Mouse (Mus musculus): ENCODE results near the gene Zfp512b. TPM values are rescaled to one million over a fixed set of nuclear protein-coding genes. Genes with fewer than 3 reads are reported as not detected.
A peak's percentile ranks its signal among the peaks of the same experiment; 100 is the strongest.

Gene Zfp512b
- total RNA-seq (2021), result 10 to 100 TPM; 16.6 to 18.0 TPM

GRCm38 (mm10) chr2:181592231-181593041, at the start of gene Zfp512b:
TSS of gene Zfp512b (minus strand) at chr2:181592803.
- peak; percentile 50 to 68 for DNase-seq
- intact Hi-C loops (cut with DNase I), result no loop called here

DNA sequence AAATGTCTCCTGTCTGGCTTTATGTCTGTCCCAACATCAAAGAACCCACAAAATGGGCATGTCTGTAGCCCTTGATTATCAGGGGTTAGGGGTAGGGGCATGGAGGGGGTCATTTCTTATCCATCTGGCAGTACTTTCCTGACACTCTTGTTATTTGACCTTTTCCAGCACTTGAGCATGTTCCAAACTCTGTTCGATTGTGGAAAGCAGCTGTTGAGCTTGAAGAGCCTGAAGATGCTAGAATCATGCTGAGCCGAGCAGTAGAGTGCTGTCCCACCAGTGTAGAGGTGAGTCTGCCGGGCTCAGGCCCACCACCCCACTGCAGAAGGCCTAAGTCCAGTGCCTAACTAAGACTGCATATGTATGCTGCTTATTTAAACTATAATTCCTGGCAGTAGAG, 43.3 kb upstream of the Zfp512b start:
- DNase-seq, result no peak
- intact Hi-C loops (cut with DNase I), result no loop called here

DNA sequence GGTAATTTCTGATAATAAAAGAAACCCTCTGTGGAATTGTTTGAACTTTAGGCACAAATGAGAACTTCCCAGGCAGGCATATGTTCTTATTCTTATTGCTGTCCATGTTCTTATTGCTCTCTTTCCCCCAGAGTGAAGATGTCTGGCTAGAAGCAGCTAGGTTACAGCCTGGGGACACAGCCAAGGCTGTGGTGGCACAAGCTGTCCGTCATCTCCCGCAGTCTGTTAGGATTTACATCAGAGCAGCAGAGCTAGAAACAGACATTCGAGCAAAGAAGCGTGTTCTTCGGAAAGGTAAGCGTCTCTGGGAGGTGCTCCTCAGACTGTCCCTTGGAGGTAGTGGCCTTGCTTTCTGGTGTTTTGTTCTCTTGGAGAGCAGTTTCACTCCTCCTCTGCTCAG, 40.0 kb upstream of the Zfp512b start:
- no peak for DNase-seq
- intact Hi-C loops (cut with DNase I), result no loop called here

- intact Hi-C loops (cut with DNase I), result no loop called here
- no peak for DNase-seq
Measured at GRCm38 (mm10) chr2:181628471-181628870, 35.9 kb upstream of the Zfp512b start.

- intact Hi-C loops (cut with DNase I), result loop anchor here (2.0 kb wide), 1 partner anchor 35 kb away; no protein-coding TSS in a partner anchor
- DNase-seq, result peak in 1 of 2 experiments; percentile 15
Measured at GRCm38 (mm10) chr2:181623401-181623800, 30.8 kb upstream of the Zfp512b start.

DNA sequence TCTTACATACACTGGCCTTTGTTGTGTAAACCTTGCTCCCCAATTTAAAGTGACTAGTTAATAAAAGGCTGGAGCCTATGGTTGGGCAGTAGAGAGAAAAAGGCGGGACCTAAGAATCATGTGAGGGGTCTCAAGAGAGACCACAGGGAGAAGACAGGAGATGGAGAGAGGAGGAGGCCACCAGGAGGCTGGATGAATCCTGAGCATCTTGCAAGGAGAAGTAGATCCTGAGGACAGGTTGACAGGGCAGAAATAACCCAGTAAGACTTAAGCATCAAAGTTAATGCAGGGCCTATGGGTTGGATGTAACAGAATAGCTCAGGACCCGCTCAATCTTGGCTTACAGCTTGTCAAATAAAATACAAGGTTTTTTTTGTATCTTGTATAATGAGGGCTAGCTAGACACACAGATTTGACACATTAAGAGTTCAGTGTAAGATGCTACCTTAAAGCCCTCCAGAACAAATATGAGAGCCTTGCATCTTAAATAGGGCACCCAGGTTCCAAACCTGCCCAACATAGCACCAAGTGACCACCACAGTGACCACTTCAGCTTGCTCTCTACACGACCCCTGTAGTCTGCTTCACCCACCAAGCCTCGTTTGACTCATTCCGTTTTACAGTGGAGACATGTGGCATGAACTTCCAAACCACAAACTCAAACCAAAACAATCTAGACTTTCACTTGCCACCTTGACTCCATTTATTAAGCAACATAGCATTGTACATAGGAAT, 26.3 kb upstream of the Zfp512b start:
- intact Hi-C loops (cut with DNase I), result no loop called here
- DNase-seq, result no peak

GRCm38 (mm10) chr2:181602367-181602766, 9.8 kb upstream of the Zfp512b start:
- intact Hi-C loops (cut with DNase I), result no loop called here

DNA sequence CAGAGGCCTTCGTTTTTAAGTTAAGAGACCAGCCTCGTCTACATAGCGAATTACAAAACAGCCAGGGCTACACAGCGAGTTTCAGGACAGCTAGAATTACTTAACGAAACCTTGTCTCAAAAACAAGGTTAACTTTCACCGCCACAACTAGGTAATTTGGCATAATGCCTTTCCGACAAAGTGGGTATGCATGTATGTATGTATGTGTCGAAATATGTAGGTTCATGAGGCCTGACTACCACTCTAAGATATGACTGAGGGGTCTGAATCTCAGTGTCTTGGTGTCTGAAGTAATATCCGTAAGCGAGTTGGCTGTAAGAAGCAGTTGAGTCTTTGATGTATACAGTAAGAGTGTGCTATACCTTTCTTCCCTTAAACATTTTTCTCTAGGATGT, 9.1 kb upstream of the Zfp512b start:
- no peak for DNase-seq
- intact Hi-C loops (cut with DNase I), result no loop called here

More at GRCm38 (mm10) chr2:181602367-181602766, 9.8 kb upstream of the Zfp512b start:
- no peak for DNase-seq

- peak; percentile 94 to 95 for DNase-seq
- intact Hi-C loops (cut with DNase I), result no loop called here
Measured at GRCm38 (mm10) chr2:181600828-181601750, 8.5 kb upstream of the Zfp512b start.

DNA sequence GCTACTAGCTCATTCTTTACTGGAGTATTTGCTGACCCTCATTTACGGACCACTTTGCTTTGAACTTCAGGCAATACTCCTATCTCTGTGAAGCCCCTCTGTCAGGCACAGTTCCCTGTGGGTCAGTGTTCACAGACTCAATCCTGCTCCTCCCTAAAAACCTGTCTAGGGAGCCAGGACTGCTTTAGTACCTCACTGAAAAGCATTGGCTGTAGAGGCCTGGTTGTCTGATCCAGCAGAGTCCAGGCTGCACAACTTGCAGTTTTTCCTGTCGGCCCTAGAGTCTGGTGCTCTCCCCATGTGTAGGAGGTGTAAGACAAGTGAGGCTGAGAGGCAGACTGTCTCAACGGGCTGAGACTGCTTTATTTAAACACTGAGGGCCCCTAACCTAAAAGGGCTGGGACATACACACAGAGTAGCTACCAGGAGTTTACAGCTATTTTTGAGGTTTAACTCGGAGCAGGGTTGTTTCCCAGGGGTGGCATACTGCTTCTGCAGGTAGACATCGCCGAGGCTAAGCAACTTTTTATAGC, 7.7 kb upstream of the Zfp512b start:
- no peak for DNase-seq
- intact Hi-C loops (cut with DNase I), result no loop called here

GRCm38 (mm10) chr2:181598454-181599351, 6.1 kb upstream of the Zfp512b start, which contains the start of gene Samd10:
TSS of gene Samd10 (minus strand) at chr2:181599212.
- DNase-seq, result peak; percentile 55 to 57
- intact Hi-C loops (cut with DNase I), result loop anchor here (5.0 kb wide), 1 partner anchor 411 kb away; the partner anchor contains the start of gene Ppdpf

DNA sequence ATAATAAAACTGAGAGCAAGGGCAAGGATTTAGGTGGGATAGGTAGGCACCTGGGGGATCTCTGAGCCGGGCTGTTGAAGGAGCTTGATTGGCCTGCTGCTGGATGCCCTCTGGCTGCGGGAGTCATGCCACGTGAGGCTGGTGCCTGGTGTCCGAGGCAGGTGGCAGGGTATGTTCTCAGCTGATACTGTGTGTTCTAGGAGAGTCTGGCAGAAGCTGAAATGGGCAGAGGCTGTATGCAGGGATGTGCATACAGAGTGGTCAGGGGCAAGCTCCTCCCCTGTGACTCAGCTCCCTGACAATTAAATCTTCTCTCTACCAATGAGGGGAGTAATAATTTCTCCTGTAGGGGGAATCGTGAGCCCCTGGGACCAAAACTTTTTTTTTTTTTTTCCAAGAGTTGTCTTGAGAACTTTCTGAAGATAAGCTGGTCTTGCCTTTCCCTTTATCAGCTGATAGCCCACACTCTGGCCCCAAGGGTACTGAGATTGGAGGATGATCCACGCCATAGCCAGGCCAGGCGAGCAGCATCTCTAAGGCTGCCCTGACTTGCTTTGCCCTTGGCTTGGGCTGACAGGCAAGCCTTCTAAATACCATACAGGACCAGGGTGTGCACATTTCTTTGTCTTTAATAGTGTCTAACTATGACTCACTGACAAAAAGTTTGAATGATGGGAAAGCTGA, 4.9 kb upstream of the Zfp512b start:
- no peak for DNase-seq
- intact Hi-C loops (cut with DNase I), result loop anchor here (5.0 kb wide), 1 partner anchor 410 kb away; the partner anchor contains the start of gene Ppdpf

DNA sequence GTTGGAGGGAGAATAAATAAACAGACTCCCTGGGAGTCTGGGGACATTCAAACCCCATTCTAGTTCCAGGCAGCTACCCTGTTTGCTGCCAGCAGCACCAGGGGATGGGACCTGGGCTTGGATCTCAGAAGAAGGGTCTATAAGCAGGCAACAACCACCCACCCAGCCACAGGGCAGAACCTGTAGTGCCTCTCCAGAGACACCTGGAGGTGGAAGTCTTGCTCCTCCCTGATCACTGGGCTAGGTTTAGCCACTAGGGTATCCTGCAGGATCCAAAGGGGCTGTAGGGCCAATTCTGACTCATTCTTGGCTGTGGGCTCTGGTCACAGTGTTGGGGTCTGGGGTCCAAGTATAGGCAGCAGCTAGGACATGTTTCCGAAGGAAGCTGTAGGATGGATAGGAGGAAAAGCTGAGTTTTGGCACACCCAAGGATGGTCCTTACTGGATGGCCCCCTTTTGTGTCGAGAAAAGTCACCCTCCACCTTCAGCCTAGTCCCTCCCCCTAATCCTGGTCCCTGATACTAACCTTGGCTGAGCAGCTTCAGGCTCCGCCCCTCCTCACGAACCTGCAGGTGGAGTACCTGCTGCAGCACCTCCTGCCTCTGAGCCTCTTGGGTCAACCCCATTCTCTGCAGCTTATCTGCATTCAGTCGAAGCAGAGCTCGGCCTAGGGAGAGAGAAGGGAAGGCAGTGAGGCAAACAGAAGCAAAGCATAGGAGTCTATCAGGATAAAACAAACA, 3.8 kb upstream of the Zfp512b start:
- no peak for DNase-seq

GRCm38 (mm10) chr2:181594946-181595696, 2.5 kb upstream of the Zfp512b start:
- no peak for DNase-seq
- intact Hi-C loops (cut with DNase I), result loop anchor here (5.0 kb wide), 1 partner anchor 408 kb away; the partner anchor contains the start of gene Ppdpf

More for the DNA sequence above, 3.8 kb upstream of the Zfp512b start:
- intact Hi-C loops (cut with DNase I), result loop anchor here (5.0 kb wide), 1 partner anchor 409 kb away; the partner anchor contains the start of gene Ppdpf

GRCm38 (mm10) chr2:181593937-181594336, 1.3 kb upstream of the Zfp512b start:
- intact Hi-C loops (cut with DNase I), result no loop called here
- no peak for DNase-seq

DNA sequence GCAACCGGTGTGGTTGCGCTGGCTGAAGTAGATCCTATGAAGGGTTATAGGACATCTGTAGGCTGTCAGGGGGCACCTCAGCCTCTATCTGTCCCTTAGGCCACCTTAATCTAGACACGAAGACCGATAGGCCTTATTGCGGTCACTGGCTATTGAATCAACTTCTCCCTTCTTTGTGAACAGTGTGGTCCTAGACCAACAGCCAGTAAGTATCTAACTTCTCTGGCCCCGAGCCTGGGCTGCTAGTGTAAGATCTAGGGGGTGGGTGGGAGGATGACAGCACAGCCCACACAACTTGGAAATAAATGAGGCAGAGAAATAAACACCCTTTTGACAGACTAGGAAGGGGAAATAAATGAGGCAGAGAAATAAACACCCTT, 429 bp upstream of the Zfp512b start:
- intact Hi-C loops (cut with DNase I), result no loop called here
- DNase-seq, result no peak

DNA sequence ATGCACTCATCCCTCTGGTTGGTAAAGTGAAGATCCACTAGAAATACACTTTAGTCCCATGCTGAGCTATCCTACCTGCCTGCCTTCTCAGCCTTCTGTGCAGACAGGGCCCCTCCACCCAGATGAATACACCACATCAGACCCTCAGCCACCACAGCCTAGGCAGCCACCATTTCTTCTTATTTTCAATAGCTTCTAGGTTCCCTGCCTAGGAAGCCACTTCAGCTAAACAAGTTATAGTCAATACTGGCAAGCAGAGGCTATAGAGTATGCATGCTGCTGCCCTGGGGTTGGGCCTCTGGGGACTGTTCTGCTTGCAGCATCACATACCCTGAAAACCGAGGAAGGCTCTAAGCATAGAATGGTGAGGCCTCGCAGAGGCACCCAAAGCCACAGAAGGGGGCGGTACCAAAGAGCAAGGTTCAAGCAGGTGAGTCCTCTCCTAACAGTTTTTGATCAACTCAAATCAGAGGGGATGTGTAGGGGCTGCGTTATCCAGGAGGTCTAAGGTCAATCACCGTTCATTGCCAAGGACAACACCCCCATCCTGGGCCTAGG, 996 bp downstream of the Zfp512b start, which contains the start of gene Prpf6:
Prpf6 (plus strand) TSS at position 341 of the 558 bp plus-strand sequence.
- intact Hi-C loops (cut with DNase I), result no loop called here

More for the DNA sequence above, 996 bp downstream of the Zfp512b start, which contains the start of gene Prpf6:
- DNase-seq, result no peak

Measured in heart, postnatal 36 days (tissue).